Mouse (Mus musculus): Measurements from ENCODE around the gene Mark2.

- TF ChIP-seq CTCF (IDR thresholded peaks at IDR 0.05; ENCODE audit: low read depth) = peak; percentile 54
- no peak for TF ChIP-seq EP300 (optimal IDR thresholded peaks at IDR 0.05)
These were observed 68.2 kb downstream of the Mark2 start for GRCm38 (mm10) chr19:7273486-7273885.

Data from stomach, postnatal 0 days (tissue).